Mouse (Mus musculus) kidney, adult 18-20 months (tissue): ENCODE results near the gene Cd164.
A peak's percentile ranks its signal among the peaks of the same experiment; 100 is the strongest.

Experiments
- DNase-seq: peaks from one replicate; pipeline ENCODE4 v3.0.0; 2021

Cd164 gene

GRCm38 (mm10) chr10:41552319-41552718, 33.1 kb downstream of the Cd164 start:
- DNase-seq: peak; percentile 27

GRCm38 (mm10) chr10:41552847-41553589, 33.8 kb downstream of the Cd164 start:
- peak; percentile 72 for DNase-seq

GRCm38 (mm10) chr10:41553711-41554110, 34.5 kb downstream of the Cd164 start:
- DNase-seq: no peak

GRCm38 (mm10) chr10:41555081-41555480, 35.9 kb downstream of the Cd164 start:
- no peak for DNase-seq

- DNase-seq: no peak
Observed at GRCm38 (mm10) chr10:41558401-41558800, 39.2 kb downstream of the Cd164 start.

- no peak for DNase-seq
Observed at GRCm38 (mm10) chr10:41561701-41562395, 42.6 kb downstream of the Cd164 start.

GRCm38 (mm10) chr10:41565141-41565540, 45.9 kb downstream of the Cd164 start:
- DNase-seq: no peak

GRCm38 (mm10) chr10:41568306-41568705, 49.1 kb downstream of the Cd164 start:
- DNase-seq: peak; percentile 58

GRCm38 (mm10) chr10:41571065-41571464, 51.9 kb downstream of the Cd164 start:
- no peak for DNase-seq

GRCm38 (mm10) chr10:41572274-41572673, 53.1 kb downstream of the Cd164 start:
- no peak for DNase-seq

- no peak for DNase-seq
Observed at GRCm38 (mm10) chr10:41573190-41573589, 54.0 kb downstream of the Cd164 start.

- no peak for DNase-seq
Observed at GRCm38 (mm10) chr10:41575451-41576327, 56.5 kb downstream of the Cd164 start.

GRCm38 (mm10) chr10:41576328-41576833, 57.2 kb downstream of the Cd164 start:
- no peak for DNase-seq

GRCm38 (mm10) chr10:41578541-41578940, 59.3 kb downstream of the Cd164 start:
- peak; percentile 18 for DNase-seq

GRCm38 (mm10) chr10:41580441-41580840, 61.2 kb downstream of the Cd164 start:
- DNase-seq: no peak
